Mouse (Mus musculus) Patski (cell line): ENCODE measurements around the gene Pla2g7. TPM values are rescaled to one million over a fixed set of nuclear protein-coding genes. Genes with fewer than 3 reads are reported as not detected.

Experiments
- ATAC-seq: fragments of 100-300 bp; one replicate; pipeline ENCODE4 v1.8.0; 2021
- CTCF ChIA-PET: fragments of 350-600 bp; sonication (Branson Sonifier 250); formaldehyde crosslinking; loops from one replicate; lab custom pipeline; 2022; ENCODE audit warnings: inconsistent platforms; lab: Charles Lee
- POLR2A ChIA-PET: fragments of 350-600 bp; sonication (Branson Sonifier 250); formaldehyde crosslinking; loops from one replicate; lab custom pipeline; 2022; ENCODE audit warnings: antibody characterized with exemption, inconsistent platforms; lab: Charles Lee
- DNase-seq: peaks from one replicate; pipeline ENCODE4 v3.0.0-alpha.2; 2011; ENCODE audit warnings: low read depth, low spot score
- H3K27me3 ChIP-seq: fragments of 371-371 bp; one replicate; pipeline ENCODE4 v1.5.1; 2021
- CTCF ChIP-seq: fragments of 100-300 bp; IDR thresholded peaks from one replicate; pipeline ENCODE4 v1.5.1; 2021
- in situ Hi-C: fragments of 300-500 bp; cut with MboI; formaldehyde crosslinking; loops from 3 replicates; pipeline ENCODE4 v1.11.1; 2018; ENCODE audit warnings: low pct_unique_long_range_greater_than_20kb, mixed read lengths
- polyA plus RNA-seq: library from polyadenylated mRNA; unstranded; gene quantifications from one replicate; pipeline ENCODE4 v1.2.3, GENCODE M21; 2021

The Pla2g7 gene
- polyA plus RNA-seq, 1 experiment from 2014 or later: 9.0 TPM

- H3K27me3 ChIP-seq: no peaks in the 10 kb centered on the region
- no peak for TF ChIP-seq CTCF
- no peak for DNase-seq
- ChIA-PET POLR2A (no interaction called here), CTCF (no interaction called here)
- ATAC-seq: no peak
- in situ Hi-C loops: no loop called here
Measured at GRCm38 (mm10) chr17:43544040-43544439, 23.9 kb upstream of the Pla2g7 start.

- ChIA-PET POLR2A (no interaction called here), CTCF (no interaction called here)
- no peak for ATAC-seq
- DNase-seq: no peak
- no peak for TF ChIP-seq CTCF
- H3K27me3 ChIP-seq: no peaks in the 10 kb centered on the region
- in situ Hi-C loops: no loop called here
Measured at GRCm38 (mm10) chr17:43551122-43551630, 16.7 kb upstream of the Pla2g7 start.

- ChIA-PET POLR2A (interaction anchor here (0.7 kb wide), 1 partner anchor 81 kb away, joined by 4 read pairs; no protein-coding TSS in a partner anchor), CTCF (interaction anchor here (0.7 to 1.7 kb wide), 3 partner anchors 16 to 49 kb away, joined by 3 to 6 read pairs (median 3); no protein-coding TSS in a partner anchor)
- in situ Hi-C loops: loop anchor here (5.0 kb wide), 1 partner anchor 43 kb away; no protein-coding TSS in a partner anchor
- no peaks in the 10 kb centered on the region for H3K27me3 ChIP-seq
- no peak for ATAC-seq
- no peak for TF ChIP-seq CTCF
- DNase-seq: no peak
Measured at GRCm38 (mm10) chr17:43554516-43555403, 13.1 kb upstream of the Pla2g7 start.

- DNase-seq (no peak), ATAC-seq (no peak)
- ChIA-PET CTCF (interaction anchor here (1.0 to 1.4 kb wide), 3 partner anchors 10 to 38 kb away, joined by 3 to 4 read pairs (median 3); partner anchors contain the start of gene Pla2g7), POLR2A (interaction anchor here (0.8 kb wide), 1 partner anchor 13 kb away, joined by 4 read pairs; no protein-coding TSS in a partner anchor)
- no peak for TF ChIP-seq CTCF
- no peaks in the 10 kb centered on the region for H3K27me3 ChIP-seq
- in situ Hi-C loops: loop anchor here (5.0 kb wide), 1 partner anchor 40 kb away; no protein-coding TSS in a partner anchor
Measured at GRCm38 (mm10) chr17:43557104-43557503, 10.8 kb upstream of the Pla2g7 start.

GRCm38 (mm10) chr17:43557541-43558090 lies 10.3 kb upstream of the Pla2g7 start:
- CTCF ChIA-PET: interaction anchor here (1.0 to 1.4 kb wide), 3 partner anchors 10 to 39 kb away, joined by 3 to 4 read pairs (median 3); partner anchors contain the start of gene Pla2g7
- TF ChIP-seq CTCF: no peak
- DNase-seq (peak; percentile 70), ATAC-seq (peak; percentile 74)
- in situ Hi-C loops: loop anchor here (5.0 kb wide), 1 partner anchor 40 kb away; no protein-coding TSS in a partner anchor
- POLR2A ChIA-PET: interaction anchor here (0.8 to 1.0 kb wide), 2 partner anchors 10 to 12 kb away, joined by 3 to 4 read pairs; partner anchors contain the start of gene Pla2g7
- H3K27me3 ChIP-seq: no peaks in the 10 kb centered on the region

GRCm38 (mm10) chr17:43558678-43559077 lies 9.2 kb upstream of the Pla2g7 start:
- no peak for TF ChIP-seq CTCF
- H3K27me3 ChIP-seq: no peaks in the 10 kb centered on the region
- DNase-seq (no peak), ATAC-seq (no peak)
- POLR2A ChIA-PET: interaction anchor here (1.0 kb wide), 1 partner anchor 9 kb away, joined by 3 read pairs; the partner anchor contains the start of gene Pla2g7
- CTCF ChIA-PET: interaction anchor here (1.2 kb wide), 1 partner anchor 9 kb away, joined by 4 read pairs; no protein-coding TSS in a partner anchor
- in situ Hi-C loops: loop anchor here (5.0 kb wide), 1 partner anchor 39 kb away; no protein-coding TSS in a partner anchor

GRCm38 (mm10) chr17:43563192-43563987 lies 4.5 kb upstream of the Pla2g7 start:
- ATAC-seq: no peak
- POLR2A ChIA-PET: no interaction called here
- TF ChIP-seq CTCF: no peak
- in situ Hi-C loops: no loop called here
- H3K27me3 ChIP-seq: no peaks in the 10 kb centered on the region
- DNase-seq: no peak
- CTCF ChIA-PET: interaction anchor here (1.3 kb wide), 1 partner anchor 10 kb away, joined by 3 read pairs; no protein-coding TSS in a partner anchor

- POLR2A ChIA-PET: interaction anchor here (1.2 kb wide), 1 partner anchor 9 kb away, joined by 3 read pairs; no protein-coding TSS in a partner anchor
- in situ Hi-C loops: no loop called here
- DNase-seq: no peak
- H3K27me3 ChIP-seq: no peaks in the 10 kb centered on the region
- no peak for TF ChIP-seq CTCF
- CTCF ChIA-PET: interaction anchor here (0.9 to 1.8 kb wide), 4 partner anchors 9 to 49 kb away, joined by 3 to 4 read pairs (median 4); no protein-coding TSS in a partner anchor
- ATAC-seq: no peak
Measured at GRCm38 (mm10) chr17:43567593-43567991, 306 bp upstream of the Pla2g7 start.

GRCm38 (mm10) chr17:43569287-43569686 lies 1.4 kb downstream of the Pla2g7 start:
- ChIA-PET CTCF (interaction anchor here (1.4 to 1.5 kb wide), 2 partner anchors 12 kb away, joined by 4 to 6 read pairs; no protein-coding TSS in a partner anchor), POLR2A (interaction anchor here (0.9 kb wide), 1 partner anchor 12 kb away, joined by 4 read pairs; no protein-coding TSS in a partner anchor)
- no peaks in the 10 kb centered on the region for H3K27me3 ChIP-seq
- in situ Hi-C loops: no loop called here
- ATAC-seq (no peak), DNase-seq (no peak)
- no peak for TF ChIP-seq CTCF
